Mouse (Mus musculus) lung, embryonic 15.5 days (tissue): ENCODE measurements around the gene Rsph10b. TPM values are rescaled to one million over a fixed set of nuclear protein-coding genes. Genes with fewer than 3 reads are reported as not detected.

Source experiments
- ATAC-seq: fragments of 200-750 bp; cut with Nextera tagmentation; 2 replicates; pipeline ENCODE4 v1.8.0; 2017; ENCODE audit warnings: moderate number of reproducible peaks, borderline replicate concordance; ENCODE audit not compliant: low FRiP score, low TSS enrichment; ENCODE audit errors: extremely low read depth
- H3K27ac ChIP-seq: fragments of 300-500 bp; sonication (generic); 2 replicates; pipeline ENCODE4 v1.5.1; 2015; ENCODE audit warnings: moderate library complexity, mild to moderate bottlenecking, inconsistent platforms
- H3K27me3 ChIP-seq: fragments of 300-500 bp; sonication (generic); 2 replicates; pipeline ENCODE4 v1.6.1; 2015; ENCODE audit warnings: inconsistent platforms
- H3K36me3 ChIP-seq: fragments of 300-500 bp; sonication (generic); 2 replicates; pipeline ENCODE4 v1.6.1; 2015; ENCODE audit warnings: inconsistent platforms
- H3K4me1 ChIP-seq: fragments of 300-500 bp; sonication (generic); 2 replicates; pipeline ENCODE4 v1.6.1; 2015; ENCODE audit warnings: inconsistent platforms
- H3K4me2 ChIP-seq: fragments of 300-500 bp; sonication (generic); 2 replicates; pipeline ENCODE4 v1.6.1; 2015; ENCODE audit warnings: inconsistent platforms, mild to moderate bottlenecking, moderate library complexity
- H3K4me3 ChIP-seq: fragments of 300-500 bp; sonication (generic); 2 replicates; pipeline ENCODE4 v1.5.1; 2015; ENCODE audit warnings: mild to moderate bottlenecking, inconsistent platforms
- H3K9ac ChIP-seq: fragments of 300-500 bp; sonication (generic); 2 replicates; pipeline ENCODE4 v1.6.1; 2015; ENCODE audit warnings: inconsistent platforms
- H3K9me3 ChIP-seq: fragments of 300-500 bp; sonication (generic); 2 replicates; pipeline ENCODE4 v1.6.1; 2016; ENCODE audit warnings: inconsistent platforms
- WGBS: fragments of 180-500 bp; shearing (Covaris S2); methylation state at CpG from one replicate; pipeline ENCODE4 v1.1.7; 2015; 5-methylcytosine and 5-hydroxymethylcytosine counted together
- polyA plus RNA-seq: library from polyadenylated mRNA; unstranded; fragments of >200 nt; fragmentation: Nextera tagmentation; extraction: Ambion mirVana; gene quantifications from 2 replicates; pipeline ENCODE4 v1.2.1, GENCODE M21; 2015

Gene Rsph10b
- polyA plus RNA-seq, 1 experiment from 2014 or later = 0.95 TPM

- H3K9ac ChIP-seq = no peak overlapping the region
- no peaks in the 10 kb centered on the region for H3K36me3 ChIP-seq
- 54% methylated on average over 16 of the region's 16 CpGs for WGBS
- ATAC-seq = no peak; the same call in 1 of the 2 replicates
- H3K27ac ChIP-seq = no peak overlapping the region
- H3K4me2 ChIP-seq = no peak overlapping the region
- no peaks in the 10 kb centered on the region for H3K27me3 ChIP-seq
- no peaks in the 10 kb centered on the region for H3K9me3 ChIP-seq
- H3K4me1 ChIP-seq = no peaks in the 10 kb centered on the region
- no peak overlapping the region for H3K4me3 ChIP-seq
Observed at GRCm38 (mm10) chr5:143976726-143977431, 44.0 kb downstream of the Rsph10b start.

- Histone ChIP-seq H3K36me3 (peaks cover 8% of the 10 kb centered on the region), H3K27ac (no peak overlapping the region), H3K4me3 (no peak overlapping the region), H3K27me3 (no peaks in the 10 kb centered on the region), H3K9ac (no peak overlapping the region), H3K9me3 (no peaks in the 10 kb centered on the region), H3K4me1 (no peaks in the 10 kb centered on the region), H3K4me2 (no peak overlapping the region)
- 35% methylated on average over 9 of the region's 9 CpGs for WGBS
- no peak for ATAC-seq
Observed at GRCm38 (mm10) chr5:143980858-143981257, 48.0 kb downstream of the Rsph10b start.

- Histone ChIP-seq H3K27me3 (no peaks in the 10 kb centered on the region), H3K27ac (no peak overlapping the region), H3K4me2 (no peak overlapping the region), H3K36me3 (peaks cover 19% of the 10 kb centered on the region), H3K4me1 (no peaks in the 10 kb centered on the region), H3K4me3 (no peak overlapping the region), H3K9me3 (no peaks in the 10 kb centered on the region), H3K9ac (no peak overlapping the region)
- WGBS = 54% methylated on average over 2 of the region's 2 CpGs
- no peak for ATAC-seq
Observed at GRCm38 (mm10) chr5:143982361-143982760, 49.5 kb downstream of the Rsph10b start.

- WGBS = 63% methylated on average over 7 of the region's 7 CpGs
- peaks cover 49% of the 10 kb centered on the region for H3K36me3 ChIP-seq
- no peak overlapping the region for H3K4me3 ChIP-seq
- H3K9me3 ChIP-seq = no peaks in the 10 kb centered on the region
- H3K4me1 ChIP-seq = no peaks in the 10 kb centered on the region
- no peaks in the 10 kb centered on the region for H3K27me3 ChIP-seq
- no peak overlapping the region for H3K27ac ChIP-seq
- H3K9ac ChIP-seq = no peak overlapping the region
- no peak overlapping the region for H3K4me2 ChIP-seq
- no peak for ATAC-seq
Observed at GRCm38 (mm10) chr5:143985381-143985780, 52.5 kb downstream of the Rsph10b start.

GRCm38 (mm10) chr5:143987596-143987995, 54.8 kb downstream of the Rsph10b start:
- Histone ChIP-seq H3K9me3 (no peaks in the 10 kb centered on the region), H3K9ac (no peak overlapping the region), H3K4me2 (no peak overlapping the region), H3K27ac (no peak overlapping the region), H3K36me3 (peaks cover 70% of the 10 kb centered on the region), H3K4me3 (no peak overlapping the region), H3K4me1 (0 out of 2 replicates have a peak, but pooled peaks cover 6% of the 10 kb centered on the region), H3K27me3 (no peaks in the 10 kb centered on the region)
- WGBS = 88% methylated on average over 3 of the region's 3 CpGs
- ATAC-seq = no peak

GRCm38 (mm10) chr5:143989046-143989445, 56.2 kb downstream of the Rsph10b start:
- ATAC-seq = no peak
- peaks cover 73% of the 10 kb centered on the region for H3K36me3 ChIP-seq
- H3K9ac ChIP-seq = no peak overlapping the region
- no peak overlapping the region for H3K4me3 ChIP-seq
- H3K4me1 ChIP-seq = peaks cover 17% of the 10 kb centered on the region; the same call in 1 of the 2 replicates
- no peaks in the 10 kb centered on the region for H3K9me3 ChIP-seq
- 91% methylated on average over 4 of the region's 4 CpGs for WGBS
- no peaks in the 10 kb centered on the region for H3K27me3 ChIP-seq
- no peak overlapping the region for H3K4me2 ChIP-seq
- no peak overlapping the region for H3K27ac ChIP-seq

GRCm38 (mm10) chr5:143990086-143990485, 57.3 kb downstream of the Rsph10b start:
- no peaks in the 10 kb centered on the region for H3K27me3 ChIP-seq
- no peak overlapping the region for H3K4me3 ChIP-seq
- no peaks in the 10 kb centered on the region for H3K9me3 ChIP-seq
- ATAC-seq = no peak
- H3K36me3 ChIP-seq = peaks cover 65% of the 10 kb centered on the region
- 68% methylated on average over 11 of the region's 11 CpGs for WGBS
- no peak overlapping the region for H3K27ac ChIP-seq
- peaks cover 24% of the 10 kb centered on the region for H3K4me1 ChIP-seq
- no peak overlapping the region for H3K4me2 ChIP-seq
- H3K9ac ChIP-seq = no peak overlapping the region

- Histone ChIP-seq H3K9ac (no peak overlapping the region), H3K4me2 (peak overlapping the region; percentile 24; the same call in 1 of the 2 replicates), H3K27ac (peak overlapping the region; percentile 69), H3K9me3 (no peaks in the 10 kb centered on the region), H3K4me1 (peaks cover 24% of the 10 kb centered on the region), H3K27me3 (no peaks in the 10 kb centered on the region), H3K36me3 (peaks cover 64% of the 10 kb centered on the region), H3K4me3 (no peak overlapping the region)
- 53% methylated on average over 10 of the region's 10 CpGs for WGBS
- ATAC-seq = peak; percentile 91
Observed at GRCm38 (mm10) chr5:143992661-143993060, 59.8 kb downstream of the Rsph10b start.

GRCm38 (mm10) chr5:143993260-143993659, 60.4 kb downstream of the Rsph10b start:
- H3K9ac ChIP-seq = no peak overlapping the region
- no peaks in the 10 kb centered on the region for H3K27me3 ChIP-seq
- H3K4me2 ChIP-seq = peak overlapping the region; percentile 13; the same call in 1 of the 2 replicates
- no peak; the same call in 1 of the 2 replicates for ATAC-seq
- peaks cover 24% of the 10 kb centered on the region for H3K4me1 ChIP-seq
- peak overlapping the region; percentile 60 for H3K27ac ChIP-seq
- H3K9me3 ChIP-seq = no peaks in the 10 kb centered on the region
- WGBS = 61% methylated on average over 8 of the region's 8 CpGs
- no peak overlapping the region for H3K4me3 ChIP-seq
- peaks cover 62% of the 10 kb centered on the region for H3K36me3 ChIP-seq

GRCm38 (mm10) chr5:143993849-143994248, 61.0 kb downstream of the Rsph10b start:
- H3K27me3 ChIP-seq = no peaks in the 10 kb centered on the region
- H3K4me2 ChIP-seq = no peak overlapping the region
- no peak overlapping the region for H3K9ac ChIP-seq
- no peak overlapping the region for H3K4me3 ChIP-seq
- 76% methylated on average over 5 of the region's 5 CpGs for WGBS
- H3K4me1 ChIP-seq = peaks cover 24% of the 10 kb centered on the region
- no peak overlapping the region for H3K27ac ChIP-seq
- H3K36me3 ChIP-seq = peaks cover 61% of the 10 kb centered on the region
- no peak for ATAC-seq
- no peaks in the 10 kb centered on the region for H3K9me3 ChIP-seq

GRCm38 (mm10) chr5:143994632-143995365, 62.0 kb downstream of the Rsph10b start:
- no peaks in the 10 kb centered on the region for H3K9me3 ChIP-seq
- 53% methylated on average over 11 of the region's 11 CpGs for WGBS
- H3K27me3 ChIP-seq = no peaks in the 10 kb centered on the region
- no peak overlapping the region for H3K4me2 ChIP-seq
- no peak overlapping the region for H3K9ac ChIP-seq
- H3K27ac ChIP-seq = no peak overlapping the region
- H3K36me3 ChIP-seq = peaks cover 59% of the 10 kb centered on the region
- peaks cover 24% of the 10 kb centered on the region for H3K4me1 ChIP-seq
- no peak for ATAC-seq
- H3K4me3 ChIP-seq = no peak overlapping the region

- H3K36me3 ChIP-seq = peaks cover 58% of the 10 kb centered on the region
- 84% methylated on average over 1 of the region's 1 CpGs for WGBS
- H3K9ac ChIP-seq = no peak overlapping the region
- no peak overlapping the region for H3K4me2 ChIP-seq
- H3K4me1 ChIP-seq = peaks cover 3% of the 10 kb centered on the region; the same call in 1 of the 2 replicates
- H3K27me3 ChIP-seq = no peaks in the 10 kb centered on the region
- no peak overlapping the region for H3K4me3 ChIP-seq
- no peak overlapping the region for H3K27ac ChIP-seq
- no peak for ATAC-seq
- H3K9me3 ChIP-seq = no peaks in the 10 kb centered on the region
Observed at GRCm38 (mm10) chr5:143999409-143999808, 66.6 kb downstream of the Rsph10b start.
